Mouse (Mus musculus) T-cell, adult 2 months (primary cell): ENCODE data around the gene Gm4881.
A peak's percentile ranks its signal among the peaks of the same experiment; 100 is the strongest.

ENCODE experiments used
- DNase-seq: peaks from one replicate; pipeline ENCODE4 v3.0.0; 2022; ENCODE audit warnings: low spot score

The Gm4881 gene

GRCm38 (mm10) chr7:24954450-24954849 is 10.2 kb upstream of the Gm4881 start:
- peak; percentile 31 for DNase-seq

- DNase-seq = no peak
These were observed 9.7 kb upstream of the Gm4881 start for GRCm38 (mm10) chr7:24953966-24954365.

GRCm38 (mm10) chr7:24949958-24950623 is 5.8 kb upstream of the Gm4881 start:
- DNase-seq = peak; percentile 69

- no peak for DNase-seq
These were observed 4.5 kb upstream of the Gm4881 start for GRCm38 (mm10) chr7:24948774-24949173.

- no peak for DNase-seq
These were observed 3.2 kb upstream of the Gm4881 start for GRCm38 (mm10) chr7:24947316-24948048.

- DNase-seq = no peak
These were observed 653 bp downstream of the Gm4881 start for GRCm38 (mm10) chr7:24943641-24944040.

GRCm38 (mm10) chr7:24931651-24932050 is 12.6 kb downstream of the Gm4881 start:
- no peak for DNase-seq

- no peak for DNase-seq
These were observed 13.8 kb downstream of the Gm4881 start for GRCm38 (mm10) chr7:24930475-24930874.

- DNase-seq = no peak
These were observed 24.6 kb downstream of the Gm4881 start for GRCm38 (mm10) chr7:24919728-24920127.

- DNase-seq = no peak
These were observed 25.5 kb downstream of the Gm4881 start for GRCm38 (mm10) chr7:24918763-24919323.

- DNase-seq = no peak
These were observed 31.8 kb downstream of the Gm4881 start for GRCm38 (mm10) chr7:24912480-24912879.

- peak; percentile 91 for DNase-seq
These were observed 37.0 kb downstream of the Gm4881 start for GRCm38 (mm10) chr7:24907211-24907748.

GRCm38 (mm10) chr7:24906551-24906950 is 37.7 kb downstream of the Gm4881 start:
- DNase-seq = no peak

GRCm38 (mm10) chr7:24904936-24905335 is 39.4 kb downstream of the Gm4881 start:
- DNase-seq = peak; percentile 68

- peak; percentile 96 for DNase-seq
These were observed 40.2 kb downstream of the Gm4881 start for GRCm38 (mm10) chr7:24904070-24904483.

GRCm38 (mm10) chr7:24903444-24903825 is 40.9 kb downstream of the Gm4881 start:
- no peak for DNase-seq

- DNase-seq = peak; percentile 68
These were observed 41.5 kb downstream of the Gm4881 start, which contains the start of gene Arhgef1 for GRCm38 (mm10) chr7:24902630-24903443. TSS of gene Arhgef1 (plus strand) at chr7:24902912.

- no peak for DNase-seq
These were observed 42.0 kb downstream of the Gm4881 start for GRCm38 (mm10) chr7:24902264-24902629.

GRCm38 (mm10) chr7:24901842-24902241 is 42.5 kb downstream of the Gm4881 start:
- peak; percentile 62 for DNase-seq

GRCm38 (mm10) chr7:24901114-24901513 is 43.2 kb downstream of the Gm4881 start:
- DNase-seq = no peak

- DNase-seq = no peak
These were observed 46.3 kb downstream of the Gm4881 start for GRCm38 (mm10) chr7:24897959-24898358.

GRCm38 (mm10) chr7:24897224-24897623 is 47.1 kb downstream of the Gm4881 start, which contains the start of gene Cd79a:
TSS of gene Cd79a (plus strand) at chr7:24897381.
- no peak for DNase-seq
